Mouse (Mus musculus) ES-E14 (cell line): ENCODE measurements around the gene Rabggtb.

Experiments
- CHD2 ChIP-seq: IDR thresholded peaks from 2 replicates; pipeline ENCODE4 v1.6.1; 2014; ENCODE audit warnings: mild to moderate bottlenecking, low read depth, low read length, inconsistent platforms
- ZC3H11A ChIP-seq: IDR thresholded peaks from 2 replicates; pipeline ENCODE4 v1.6.1; 2012; ENCODE audit warnings: low read depth, mild to moderate bottlenecking, inconsistent platforms, low read length, borderline replicate concordance
- ZNF384 ChIP-seq: IDR thresholded peaks from 2 replicates; pipeline ENCODE4 v1.6.1; 2012; ENCODE audit warnings: low read depth, low read length, inconsistent platforms

DNA sequence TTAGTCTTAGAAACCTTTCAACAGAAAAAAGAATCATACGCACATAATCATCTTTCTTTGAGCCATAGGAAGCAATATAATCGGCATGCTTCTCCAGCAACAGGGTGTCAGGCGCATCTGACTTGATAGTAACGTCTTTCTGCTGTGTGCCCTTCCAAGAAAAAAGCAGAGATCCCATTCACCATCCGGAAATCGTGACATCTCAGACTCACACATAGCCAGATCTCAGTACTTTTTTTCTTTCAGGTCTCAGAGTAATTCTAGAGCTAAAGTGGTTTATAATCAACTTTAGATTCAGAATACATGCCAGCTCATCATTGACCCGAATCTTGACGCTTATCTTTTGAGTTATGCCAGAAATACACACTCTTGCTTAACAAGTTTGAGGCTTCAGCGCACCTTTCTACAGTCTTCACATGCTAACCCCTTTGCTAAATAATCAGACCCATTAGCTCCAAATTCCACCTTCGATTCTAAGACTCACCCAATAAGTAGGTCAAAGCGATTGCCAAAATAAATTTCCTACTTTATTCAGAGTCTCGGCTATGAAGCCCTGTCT is 848 bp downstream of the Rabggtb start:
- TF ChIP-seq ZC3H11A (no peak), ZNF384 (no peak), CHD2 (no peak)
